Mouse (Mus musculus) gastrocnemius, postnatal 36 days (tissue): ENCODE results near the gene Fxr1. TPM values are rescaled to one million over a fixed set of nuclear protein-coding genes. Genes with fewer than 3 reads are reported as not detected.

ENCODE experiments used
- total RNA-seq, 2 experiments: library from RNA; stranded (reverse); gene quantifications; 2 replicates each; pipeline ENCODE4 v1.2.3; 2021

Gene Fxr1
- total RNA-seq, 2 experiments from 2014 or later, result 394 to 435 TPM

Other genes with a start within 250 kb of the Fxr1 start
- gene Ttc14, start 220.1 kb upstream of the Fxr1 start, total RNA-seq, result 10 to 100 TPM in 1 of 2 experiments, 1 to 10 TPM in 1; 9.1 to 11.3 TPM
- under 1 TPM; 0.15 to 0.26 TPM for gene Ccdc39, start 175.6 kb upstream of the Fxr1 start, total RNA-seq
- 100 to 1,000 TPM; 105 to 127 TPM for gene Dnajc19, start 61.4 kb downstream of the Fxr1 start, total RNA-seq